Mouse (Mus musculus): ENCODE measurements around the gene Cbs.

DNA sequence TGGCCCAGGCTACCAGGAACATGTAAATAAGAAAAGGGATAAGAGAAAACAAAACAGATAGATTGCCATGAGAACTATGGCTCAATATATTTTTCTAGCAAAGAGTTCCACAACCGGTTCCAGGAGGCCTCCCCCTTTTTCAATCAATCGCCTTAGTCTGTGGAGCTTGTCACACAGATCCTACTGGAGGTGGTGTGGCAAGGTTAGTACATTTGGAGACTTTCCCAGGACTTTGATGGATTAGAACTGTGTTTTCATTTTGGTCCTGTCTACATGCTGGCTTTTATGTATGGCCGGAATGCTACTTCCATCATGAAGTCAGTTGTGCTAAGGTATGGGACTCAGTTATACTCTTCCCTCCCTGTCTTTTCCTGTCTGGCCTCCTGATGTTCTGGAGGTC lies 27.1 kb downstream of the Cbs start:
- TF ChIP-seq CTCF (IDR thresholded peaks at IDR 0.05; ENCODE audit: low read depth, low read length) (no peak), TAL1 (conservative IDR thresholded peaks at IDR 0.05; ENCODE audit: low read depth, low read length) (no peak), GATA1 (IDR thresholded peaks at IDR 0.05; ENCODE audit: borderline replicate concordance, low read length) (no peak)
